Mouse (Mus musculus): ENCODE measurements at regions not wholly inside any gene's neighbourhood (a gene's known extent, or its start where the extent isn't known, plus 50 kb on each side); places are given as distances from the start of the nearest gene placed in this dataset.

DNA sequence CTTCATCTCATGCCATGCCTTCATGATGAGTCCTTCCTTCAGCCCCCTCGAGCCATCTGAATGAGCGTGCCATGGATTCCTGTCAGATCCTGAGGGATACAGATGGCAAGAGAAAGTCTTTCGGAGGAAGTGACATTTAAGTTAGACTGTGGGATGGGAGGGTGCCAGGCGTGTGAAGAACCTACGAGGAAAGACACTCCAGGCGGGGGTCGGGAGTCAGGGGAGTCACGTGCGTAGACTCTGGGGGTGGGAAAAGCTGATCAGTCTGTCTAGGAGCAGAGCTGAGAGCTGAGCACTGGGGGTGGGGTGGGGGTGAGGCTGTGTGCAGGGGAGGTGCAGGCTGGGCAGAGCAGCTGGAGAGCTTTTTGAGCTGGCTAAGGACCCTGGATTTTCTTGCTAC lies 152.0 kb upstream of the Gjb5 start:
- TF ChIP-seq CTCF (IDR thresholded peaks at IDR 0.05; ENCODE audit: borderline replicate concordance, control insufficient read depth, extremely low read depth, insufficient read depth, low read length, poor library complexity) (no peak), POLR2A (IDR thresholded peaks at IDR 0.05; ENCODE audit: control insufficient read depth, extremely low read depth, insufficient read depth, low read length, poor library complexity) (no peak)

Data from thymus, adult 2 months (tissue).